Mouse (Mus musculus) olfactory bulb, adult 2 months (tissue): Measurements from ENCODE around the gene Nav3.

Source experiments
- CTCF ChIP-seq: fragments of 200-500 bp; IDR thresholded peaks from 2 replicates; pipeline ENCODE4 v1.5.1; 2012; ENCODE audit warnings: low read depth, mild to moderate bottlenecking, low read length, moderate library complexity; ENCODE audit not compliant: insufficient read depth
- POLR2A ChIP-seq: fragments of 200-500 bp; IDR thresholded peaks from 2 replicates; pipeline ENCODE4 v1.6.1; 2012; ENCODE audit warnings: mild to moderate bottlenecking, low read depth, low read length, moderate library complexity; ENCODE audit not compliant: insufficient read depth

DNA sequence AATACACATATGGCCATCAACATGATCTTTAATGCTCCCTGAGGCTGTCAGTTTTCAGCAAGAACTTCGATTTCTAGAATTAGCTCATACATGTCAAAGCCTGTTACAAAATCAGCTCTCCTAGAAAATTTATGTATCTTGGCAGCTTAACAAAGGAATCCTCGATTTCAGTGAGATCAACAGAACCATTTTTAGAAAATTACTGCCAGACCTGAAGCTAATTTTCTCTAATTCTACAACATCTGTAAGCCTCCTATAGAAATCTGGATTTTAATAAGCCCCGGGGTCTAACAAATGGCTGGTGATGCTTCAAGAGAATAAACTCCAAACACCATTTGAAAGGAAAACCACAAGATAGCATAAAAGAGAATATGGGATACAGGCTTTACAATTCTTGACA is 659.0 kb downstream of the Nav3 start:
- TF ChIP-seq CTCF (no peak), POLR2A (no peak)
